Mouse (Mus musculus) G1E (cell line): ENCODE results near the gene Cplx3.

Experiments
- CTCF ChIP-seq: IDR thresholded peaks from 2 replicates; pipeline ENCODE4 v1.5.1; 2012; ENCODE audit warnings: low read depth, low read length, inconsistent platforms, mixed read lengths
- TAL1 ChIP-seq: conservative IDR thresholded peaks from 2 replicates; pipeline ENCODE4 v1.6.1; 2012; ENCODE audit warnings: low read depth, low read length, inconsistent platforms, mixed read lengths

DNA sequence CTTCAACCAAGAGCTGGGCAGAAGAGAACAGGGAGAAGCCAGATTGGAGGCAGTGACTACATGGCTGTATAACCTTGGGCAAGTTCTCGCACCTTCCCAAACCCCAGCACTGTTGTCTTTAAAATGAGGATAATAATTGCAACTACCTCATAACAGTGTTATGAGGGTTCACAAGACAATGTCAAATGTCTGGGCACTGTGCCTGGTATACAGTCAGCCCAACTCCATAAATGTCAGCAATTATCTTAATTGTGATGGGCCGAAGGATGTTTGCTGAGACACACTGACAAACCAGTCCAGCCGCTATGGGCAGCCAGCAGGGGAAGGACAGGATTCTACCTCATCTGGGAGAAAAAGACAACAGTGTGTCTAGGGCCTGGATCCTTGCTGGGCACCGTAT lies 8.7 kb upstream of the Cplx3 start:
- no peak for TF ChIP-seq CTCF
- TF ChIP-seq TAL1 = no peak
